Mouse (Mus musculus): ENCODE data around the gene Gm42906.

Gene Gm42906

GRCm38 (mm10) chr5:151428113-151428756 is at the start of gene Gm42906:
Gene Gm42906 (minus strand): TSS chr5:151428163.
- DNase-seq (ENCODE audit: extremely low spot score): no peak

GRCm38 (mm10) chr5:151445695-151446094 is 17.7 kb upstream of the Gm42906 start:
- no peak for DNase-seq (ENCODE audit: extremely low spot score)

GRCm38 (mm10) chr5:151435106-151435505 is 7.1 kb upstream of the Gm42906 start:
- no peak for DNase-seq (ENCODE audit: extremely low spot score)

GRCm38 (mm10) chr5:151426466-151426865 is 1.5 kb downstream of the Gm42906 start:
- DNase-seq (ENCODE audit: extremely low spot score): no peak

- no peak for DNase-seq (ENCODE audit: extremely low spot score)
Observed at GRCm38 (mm10) chr5:151422692-151423091, 5.3 kb downstream of the Gm42906 start.

- no peak for DNase-seq (ENCODE audit: extremely low spot score)
Observed at GRCm38 (mm10) chr5:151421859-151422258, 6.1 kb downstream of the Gm42906 start.

- DNase-seq (ENCODE audit: extremely low spot score): no peak
Observed at GRCm38 (mm10) chr5:151418551-151418950, 9.4 kb downstream of the Gm42906 start.

GRCm38 (mm10) chr5:151417421-151418038 is 10.4 kb downstream of the Gm42906 start:
- no peak for DNase-seq (ENCODE audit: extremely low spot score)

GRCm38 (mm10) chr5:151416988-151417387 is 11.0 kb downstream of the Gm42906 start:
- DNase-seq (ENCODE audit: extremely low spot score): no peak

- DNase-seq (ENCODE audit: extremely low spot score): no peak
Observed at GRCm38 (mm10) chr5:151413617-151414016, 14.3 kb downstream of the Gm42906 start.

- no peak for DNase-seq (ENCODE audit: extremely low spot score)
Observed at GRCm38 (mm10) chr5:151412666-151413463, 15.1 kb downstream of the Gm42906 start.

GRCm38 (mm10) chr5:151410006-151410405 is 18.0 kb downstream of the Gm42906 start:
- no peak for DNase-seq (ENCODE audit: extremely low spot score)

- no peak for DNase-seq (ENCODE audit: extremely low spot score)
Observed at GRCm38 (mm10) chr5:151409282-151409681, 18.7 kb downstream of the Gm42906 start.

- no peak for DNase-seq (ENCODE audit: extremely low spot score)
Observed at GRCm38 (mm10) chr5:151408124-151408900, 19.7 kb downstream of the Gm42906 start.

- no peak for DNase-seq (ENCODE audit: extremely low spot score)
Observed at GRCm38 (mm10) chr5:151407493-151407892, 20.5 kb downstream of the Gm42906 start.

- no peak for DNase-seq (ENCODE audit: extremely low spot score)
Observed at GRCm38 (mm10) chr5:151406276-151406675, 21.7 kb downstream of the Gm42906 start.

GRCm38 (mm10) chr5:151405314-151405903 is 22.6 kb downstream of the Gm42906 start:
- DNase-seq (ENCODE audit: extremely low spot score): no peak

- no peak for DNase-seq (ENCODE audit: extremely low spot score)
Observed at GRCm38 (mm10) chr5:151403586-151403985, 24.4 kb downstream of the Gm42906 start.

- DNase-seq (ENCODE audit: extremely low spot score): no peak
Observed at GRCm38 (mm10) chr5:151400557-151400944, 27.4 kb downstream of the Gm42906 start.

GRCm38 (mm10) chr5:151399918-151400556 is 27.9 kb downstream of the Gm42906 start:
- no peak for DNase-seq (ENCODE audit: extremely low spot score)

GRCm38 (mm10) chr5:151396119-151396518 is 31.8 kb downstream of the Gm42906 start:
- DNase-seq (ENCODE audit: extremely low spot score): no peak

All from embryo, embryonic 9.5 days (tissue).